Comparison of ENCODE assay signal across 10 mouse cellular contexts in the genomic region with DNA sequence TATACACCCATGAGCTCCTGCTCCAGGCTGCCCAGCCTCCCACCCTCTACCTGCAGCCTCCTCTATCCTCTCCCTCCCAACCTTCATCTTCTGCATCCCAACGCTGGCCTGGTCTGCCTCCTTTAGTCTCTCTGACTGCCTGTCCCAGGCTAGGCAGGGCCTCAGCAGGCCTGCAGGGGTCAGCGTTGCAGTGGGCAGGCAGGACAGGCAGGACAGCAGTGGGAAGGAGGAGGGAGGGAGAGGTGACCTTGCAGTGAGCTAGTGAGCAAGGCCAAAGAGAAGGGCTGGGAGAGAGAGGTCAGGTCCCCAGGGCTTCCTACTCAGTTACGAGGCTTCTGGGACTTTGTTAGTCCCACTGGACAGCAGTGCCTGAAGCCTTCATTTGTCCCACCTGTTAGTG. TPM values are rescaled to one million over a fixed set of nuclear protein-coding genes. Genes with fewer than 3 reads are reported as not detected.
A peak's percentile ranks its signal among the peaks of the same experiment; 100 is the strongest.
DNase-seq lines count a peak whose midpoint lies in the region; ATAC-seq lines count a peak whose summit lies in the region.
"Had no signal": no experiment of that assay in that cellular context is flagged by ENCODE, and none has a peak within 500 bp of the region (broad histone marks: within the 10 kb centered on the region; RNA-seq: fewer than 3 reads in every experiment).

No protein-coding gene starts in this region.

- no peak for ATAC-seq in heart, embryonic 12.5 days (ENCODE audit: insufficient number of reproducible peaks, low FRiP score)

- WGBS in heart, embryonic 12.5 days = 5% methylated on average over 3 of the region's 3 CpGs

- H3K9ac ChIP-seq in heart, embryonic 12.5 days = no peak overlapping the region
- H3K9ac ChIP-seq: embryonic facial prominence, embryonic 12.5 days; liver, embryonic 13.5 days had no signal

- no peak overlapping the region for H3K4me3 ChIP-seq in heart, embryonic 12.5 days
- H3K4me3 ChIP-seq: embryonic facial prominence, embryonic 12.5 days; liver, embryonic 13.5 days had no signal

- no peaks in the 10 kb centered on the region for H3K36me3 ChIP-seq in heart, embryonic 12.5 days
- H3K36me3 ChIP-seq: embryonic facial prominence, embryonic 12.5 days; liver, embryonic 13.5 days had no signal

- H3K27ac ChIP-seq in heart, embryonic 12.5 days (ENCODE audit: poor library complexity, severe bottlenecking) = no peak overlapping the region
- H3K27ac ChIP-seq: embryonic facial prominence, embryonic 12.5 days; liver, embryonic 13.5 days had no signal

- no peaks in the 10 kb centered on the region for H3K9me3 ChIP-seq in heart, embryonic 12.5 days (replicated peaks)
- H3K9me3 ChIP-seq: embryonic facial prominence, embryonic 12.5 days; liver, embryonic 13.5 days had no signal

- H3K27me3 ChIP-seq in heart, embryonic 12.5 days (replicated peaks) = peaks cover 57% of the 10 kb centered on the region

- peak; percentile 63 to 72 for DNase-seq in heart, adult 18-20 months
- DNase-seq in MN1 (ENCODE audit: low spot score) = peak; percentile 61
- peak; percentile 62 to 67 for DNase-seq in cerebellum, postnatal 10 days
- peak; percentile 28 to 57 for DNase-seq in kidney, postnatal 36 days
- DNase-seq in thymus, postnatal 36 days = no peak
- DNase-seq in frontal cortex, adult 2 months (ENCODE audit: extremely low spot score in 1 of 2, low spot score in 1 of 2) = no peak
- DNase-seq in layer of hippocampus, adult 11-12 months (ENCODE audit: low spot score) = no peak
- DNase-seq: liver, embryonic 13.5 days had no signal

- H3K4me2 ChIP-seq in heart, embryonic 12.5 days = no peak overlapping the region
- H3K4me2 ChIP-seq: embryonic facial prominence, embryonic 12.5 days; liver, embryonic 13.5 days had no signal

- peaks cover 20% of the 10 kb centered on the region for H3K4me1 ChIP-seq in heart, embryonic 12.5 days (replicated peaks)

RNA-seq across cellular contexts. Expression of gene Syt7, which starts 3.1 kb away (rescaled TPM):
- 10 to 100 TPM; 35.5 to 37.1 TPM for total RNA-seq in heart, adult 18-20 months (2021)
- polyA plus RNA-seq in heart, embryonic 12.5 days (2016; fragmentation: Nextera tagmentation; extraction: Ambion mirVana) = 0.59 and 1.3 TPM in 2 replicates
- 187 and 212 TPM in 2 replicates for polyA plus RNA-seq in frontal cortex, adult 2 months (2012; rRNA removed)

Comparison
In these comparisons a context has a peak if more than half of its experiments do, and no peak if none do; other contexts are left out.
1. DNase-seq: peak in heart, adult 18-20 months (2 of 2), MN1 (single experiment), cerebellum, postnatal 10 days (2 of 2) and kidney, postnatal 36 days (2 of 2); none in thymus, postnatal 36 days (0 of 2), frontal cortex, adult 2 months (0 of 2) and layer of hippocampus, adult 11-12 months (single experiment).
2. RNA of gene Syt7, which starts 3.1 kb away (polyA plus RNA-seq): 187 to 212 TPM in frontal cortex, adult 2 months; 0.59 to 1.3 TPM in heart, embryonic 12.5 days; every median in the first group is over 10 times any median in the second.